Mouse (Mus musculus) hindbrain, postnatal 0 days (tissue): Measurements from ENCODE around the gene B3gat3. TPM values are rescaled to one million over a fixed set of nuclear protein-coding genes. Genes with fewer than 3 reads are reported as not detected.
A peak's percentile ranks its signal among the peaks of the same experiment; 100 is the strongest.

ENCODE experiments used
- ATAC-seq: fragments of 200-750 bp; cut with Nextera tagmentation; 2 replicates; pipeline ENCODE4 v1.8.0; 2017; ENCODE audit warnings: mild to moderate bottlenecking, moderate TSS enrichment, moderate library complexity
- DNase-seq: peaks from one replicate; pipeline ENCODE4 v3.0.0-alpha.2; 2015; ENCODE audit warnings: low spot score
- H3K27ac ChIP-seq: fragments of 300-500 bp; sonication (generic); 2 replicates; pipeline ENCODE4 v1.5.1; 2014; ENCODE audit warnings: mild to moderate bottlenecking
- H3K27me3 ChIP-seq: fragments of 300-500 bp; sonication (generic); 2 replicates; pipeline ENCODE4 v1.6.1; 2014; ENCODE audit warnings: low read length, mixed read lengths; ENCODE audit not compliant: insufficient read depth
- H3K36me3 ChIP-seq: fragments of 300-500 bp; sonication (generic); 2 replicates; pipeline ENCODE4 v1.6.1; 2014; ENCODE audit warnings: low read length, mixed read lengths; ENCODE audit not compliant: insufficient read depth
- H3K4me1 ChIP-seq: fragments of 300-500 bp; sonication (generic); 2 replicates; pipeline ENCODE4 v1.6.1; 2014; ENCODE audit warnings: antibody characterized with exemption, low read length, mixed read lengths; ENCODE audit not compliant: insufficient read depth
- H3K4me2 ChIP-seq: fragments of 300-500 bp; sonication (generic); 2 replicates; pipeline ENCODE4 v1.6.1; 2014; ENCODE audit warnings: low read depth, mild to moderate bottlenecking, low read length, moderate library complexity, mixed read lengths
- H3K4me3 ChIP-seq: fragments of 300-500 bp; sonication (generic); 2 replicates; pipeline ENCODE4 v1.5.1; 2014; ENCODE audit warnings: low read length
- H3K9ac ChIP-seq: fragments of 300-500 bp; sonication (generic); replicated peaks from 2 replicates; pipeline ENCODE4 v1.6.1; 2014; ENCODE audit warnings: mild to moderate bottlenecking, low read length, moderate library complexity, mixed read lengths
- H3K9me3 ChIP-seq: fragments of 300-500 bp; sonication (generic); 2 replicates; pipeline ENCODE4 v1.6.1; 2016; ENCODE audit warnings: low read length, mixed read lengths
- CTCF ChIP-seq: IDR thresholded peaks from 2 replicates; pipeline ENCODE4 v1.5.1; 2016; ENCODE audit warnings: antibody characterized with exemption, control low read depth, low read depth
- WGBS: fragments of 180-500 bp; shearing (Covaris S2); extraction: QIAGEN DNeasy Blood & Tissue Kit; methylation state at CpG from one replicate; pipeline ENCODE4 v1.1.7; 2014; 5-methylcytosine and 5-hydroxymethylcytosine counted together
- polyA plus RNA-seq: library from polyadenylated mRNA; unstranded; fragments of >200 nt; fragmentation: Nextera tagmentation; extraction: Ambion mirVana; gene quantifications from 2 replicates; pipeline ENCODE4 v1.2.1, GENCODE M21; 2015
- total RNA-seq: library from RNA; depleted of rRNA; stranded (reverse); fragments of >200 nt; gene quantifications from 2 replicates; pipeline ENCODE4 v1.2.3, GENCODE M21; 2014

Gene B3gat3
- total and polyA plus RNA-seq, 2 experiments from 2014 or later, result 92.3 to 97.5 TPM

- no peaks in the 10 kb centered on the region for H3K27me3 ChIP-seq
- H3K4me2 ChIP-seq, result peak within 1 kb of the TSS; percentile 87
- H3K36me3 ChIP-seq, result peaks cover 2% of the 10 kb centered on the region; the same call in 1 of the 2 replicates
- peak within 1 kb of the TSS; percentile 72 for H3K4me3 ChIP-seq
- DNase-seq, result peak; percentile 94
- peak; percentile 98 for ATAC-seq
- WGBS, result under 1% methylated on average over 42 of the region's 42 CpGs
- no peak for TF ChIP-seq CTCF
- H3K4me1 ChIP-seq, result peaks cover 6% of the 10 kb centered on the region; the same call in 1 of the 2 replicates
- no peaks in the 10 kb centered on the region for H3K9me3 ChIP-seq
- peak within 1 kb of the TSS; percentile 77 for H3K9ac ChIP-seq
- H3K27ac ChIP-seq, result peak within 1 kb of the TSS; percentile 83
These were observed 39.7 kb upstream of the B3gat3 start, which contains the start of gene Uqcc3 for GRCm38 (mm10) chr19:8880311-8881033. Gene Uqcc3 (minus strand): TSS chr19:8880923.

- Histone ChIP-seq H3K4me2 (peak overlapping the region; percentile 87), H3K4me3 (peak overlapping the region; percentile 72), H3K9ac (peak overlapping the region; percentile 77), H3K4me1 (peaks cover 6% of the 10 kb centered on the region; the same call in 1 of the 2 replicates), H3K9me3 (no peaks in the 10 kb centered on the region), H3K27ac (no peak overlapping the region), H3K27me3 (no peaks in the 10 kb centered on the region), H3K36me3 (no peaks in the 10 kb centered on the region)
- no peak for TF ChIP-seq CTCF
- ATAC-seq (no peak), DNase-seq (no peak)
- 13% methylated on average over 3 of the region's 3 CpGs for WGBS
These were observed 39.2 kb upstream of the B3gat3 start for GRCm38 (mm10) chr19:8881034-8881392.

GRCm38 (mm10) chr19:8883616-8884015 lies 36.6 kb upstream of the B3gat3 start, which contains the start of the genes Lbhd1 and Gm49403:
Gene Lbhd1 (plus strand): TSS chr19:8883732.
Gene Gm49403 (plus strand): TSS chr19:8883930.
- no peak for TF ChIP-seq CTCF
- no peaks in the 10 kb centered on the region for H3K36me3 ChIP-seq
- ATAC-seq, result no peak

GRCm38 (mm10) chr19:8886916-8887584 lies 33.1 kb upstream of the B3gat3 start:
- no peak for TF ChIP-seq CTCF
- 69% methylated on average over 1 of the region's 1 CpGs for WGBS
- H3K36me3 ChIP-seq, result no peaks in the 10 kb centered on the region
- DNase-seq (no peak), ATAC-seq (no peak)
- H3K4me2 ChIP-seq, result no peak overlapping the region
- H3K9ac ChIP-seq, result no peak overlapping the region
- H3K4me3 ChIP-seq, result no peak overlapping the region
- H3K27me3 ChIP-seq, result no peaks in the 10 kb centered on the region
- H3K4me1 ChIP-seq, result peaks cover 9% of the 10 kb centered on the region; the same call in 1 of the 2 replicates
- no peaks in the 10 kb centered on the region for H3K9me3 ChIP-seq
- H3K27ac ChIP-seq, result no peak overlapping the region

More at GRCm38 (mm10) chr19:8883616-8884015, 36.6 kb upstream of the B3gat3 start, which contains the start of the genes Lbhd1 and Gm49403:
- 73% methylated on average over 3 of the region's 3 CpGs for WGBS
- no peak within 1 kb of the TSS for H3K4me3 ChIP-seq
- no peak within 1 kb of the TSS for H3K4me2 ChIP-seq
- no peak within 1 kb of the TSS for H3K9ac ChIP-seq
- no peaks in the 10 kb centered on the region for H3K9me3 ChIP-seq
- H3K27ac ChIP-seq, result no peak within 1 kb of the TSS
- no peak for DNase-seq
- no peaks in the 10 kb centered on the region for H3K27me3 ChIP-seq
- peaks cover 11% of the 10 kb centered on the region for H3K4me1 ChIP-seq

- no peak for DNase-seq
These were observed 32.4 kb upstream of the B3gat3 start for GRCm38 (mm10) chr19:8887585-8888463.

More at GRCm38 (mm10) chr19:8887585-8888463, 32.4 kb upstream of the B3gat3 start:
- no peak for ATAC-seq
- Histone ChIP-seq H3K4me3 (peak overlapping the region; percentile 43), H3K27me3 (no peaks in the 10 kb centered on the region), H3K4me1 (peaks cover 9% of the 10 kb centered on the region; the same call in 1 of the 2 replicates), H3K9me3 (no peaks in the 10 kb centered on the region), H3K36me3 (no peaks in the 10 kb centered on the region), H3K9ac (peak overlapping the region; percentile 57), H3K4me2 (peak overlapping the region; percentile 90), H3K27ac (peak overlapping the region; percentile 71; the same call in 1 of the 2 replicates)
- TF ChIP-seq CTCF, result no peak
- WGBS, result 15% methylated on average over 19 of the region's 19 CpGs
